Mouse (Mus musculus) heart, postnatal 0 days (tissue): ENCODE results near the gene Lrrc57.

Source experiments
- CTCF ChIP-seq: IDR thresholded peaks from 2 replicates; pipeline ENCODE4 v1.5.1; 2016; ENCODE audit warnings: antibody characterized with exemption, control low read depth, low read depth
- EP300 ChIP-seq: IDR thresholded peaks from 2 replicates; pipeline ENCODE4 v1.6.1; 2016; ENCODE audit warnings: antibody characterized with exemption, low read depth

GRCm38 (mm10) chr2:120561524-120561923, 47.8 kb downstream of the Lrrc57 start:
- TF ChIP-seq CTCF, result no peak
- TF ChIP-seq EP300, result no peak
